Mouse (Mus musculus) left cerebral cortex, postnatal 14 days (tissue): ENCODE measurements around the gene Piezo1. TPM values are rescaled to one million over a fixed set of nuclear protein-coding genes. Genes with fewer than 3 reads are reported as not detected.
"Not testable (repeated sequence)": the region's sequence is repeated elsewhere in the genome, so short reads cannot be mapped to it uniquely, and the experiment has no call there.

Experiments
- DNase-seq, 2 experiments: peaks; one replicate each; pipeline ENCODE4 v3.0.0; 2021 to 2022; ENCODE audit warnings: low spot score in 2 of 2, mixed read lengths in 1 of 2
- intact Hi-C: fragments of 180-260 bp; cut with DNase I; formaldehyde crosslinking; loops from one replicate; pipeline ENCODE4 v1.15.1; 2025
- long read RNA-seq, 2 experiments: library from polyadenylated mRNA; stranded (forward); transcript quantifications; one replicate each; pipeline ENCODE4 v2.0.0; 2021
- total RNA-seq, 2 experiments: library from RNA; stranded (reverse); gene quantifications; 2 replicates each; pipeline ENCODE4 v1.2.3; 2021

The Piezo1 gene
- 10 to 100 TPM; 10.1 to 12.2 TPM for total RNA-seq
- long read RNA-seq, experiment 1, partial matches to known transcripts, result 4 of 4 reads
- long read RNA-seq, experiment 1, other reads (novel, unspliced or antisense), result 0 of 4 reads
- long read RNA-seq, experiment 2, partial matches to known transcripts, result 3 of 3 reads
- long read RNA-seq, experiment 2, other reads (novel, unspliced or antisense), result 0 of 3 reads

- intact Hi-C loops, result loop anchor here (1.0 kb wide), 1 partner anchor 50 kb away; no protein-coding TSS in a partner anchor
- peak; percentile 80 to 86 for DNase-seq
Measured at GRCm38 (mm10) chr8:122551265-122552051, at the start of gene Piezo1. Piezo1 (minus strand) TSS chr8:122551329.

DNA sequence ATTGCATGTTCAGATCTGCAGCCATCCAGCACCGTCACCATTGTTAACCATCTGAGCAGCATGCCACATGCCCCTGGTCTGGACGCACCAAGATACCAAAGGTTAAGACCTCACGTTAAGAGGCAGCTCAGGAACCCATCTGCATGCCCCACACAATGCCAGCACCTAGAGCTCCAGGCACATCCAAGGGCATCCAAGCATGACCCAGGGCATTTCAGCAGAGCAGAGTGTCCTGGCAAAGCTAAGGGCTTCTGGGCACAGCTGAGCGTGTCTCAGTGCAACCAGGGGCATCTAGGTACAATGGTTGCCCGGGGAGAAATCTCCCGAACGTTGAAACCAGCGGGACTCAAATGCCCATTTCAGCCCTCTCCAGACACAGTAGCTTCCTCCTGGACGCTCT, 49.5 kb upstream of the Piezo1 start:
- intact Hi-C loops, result no loop called here
- no peak for DNase-seq

DNA sequence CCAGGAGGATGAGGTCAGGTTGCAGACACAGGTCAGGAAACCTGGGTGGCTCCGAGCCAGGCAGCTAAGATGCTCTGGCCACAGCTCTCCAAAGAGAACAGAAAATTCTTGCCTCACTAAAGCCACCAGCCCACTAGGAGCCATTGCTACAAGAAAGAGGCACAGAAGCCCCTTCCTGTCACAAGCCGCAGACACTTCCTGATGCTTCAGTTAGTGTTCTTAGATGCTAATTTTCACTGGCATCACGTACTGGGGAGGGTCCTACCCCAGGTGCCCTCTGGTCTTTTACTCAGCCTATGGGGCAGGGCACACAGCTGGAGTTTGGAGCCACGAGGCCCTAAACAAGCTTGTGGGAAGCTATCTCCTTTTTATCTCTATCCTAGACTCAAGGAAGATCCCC, 44.9 kb upstream of the Piezo1 start:
- DNase-seq, result no peak
- intact Hi-C loops, result no loop called here

- DNase-seq, result no peak
- intact Hi-C loops, result no loop called here
Measured at GRCm38 (mm10) chr8:122593783-122594507, 42.8 kb upstream of the Piezo1 start.

- no peak for DNase-seq
- intact Hi-C loops, result no loop called here
Measured at GRCm38 (mm10) chr8:122593240-122593639, 42.1 kb upstream of the Piezo1 start.

DNA sequence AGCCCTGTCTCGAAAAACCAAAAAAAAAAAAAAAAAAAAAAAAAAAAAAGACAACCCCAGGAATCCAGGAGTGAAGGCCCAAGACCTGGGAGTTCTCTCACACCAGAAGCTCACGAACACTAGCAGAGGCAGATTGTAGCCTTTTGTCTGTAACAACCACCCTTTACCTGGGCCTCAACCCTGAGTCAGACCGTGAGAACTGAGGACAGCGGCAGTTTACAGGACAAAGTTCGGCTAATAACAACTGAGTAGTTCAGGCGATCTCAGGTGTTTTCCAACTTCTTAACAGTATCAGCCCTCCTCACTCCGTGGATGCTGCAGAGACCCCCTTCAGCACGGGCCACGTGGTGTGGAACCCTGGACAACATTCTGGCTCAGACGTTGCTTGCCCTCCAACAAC, 35.6 kb upstream of the Piezo1 start:
- DNase-seq, result no peak
- intact Hi-C loops, result no loop called here

DNA sequence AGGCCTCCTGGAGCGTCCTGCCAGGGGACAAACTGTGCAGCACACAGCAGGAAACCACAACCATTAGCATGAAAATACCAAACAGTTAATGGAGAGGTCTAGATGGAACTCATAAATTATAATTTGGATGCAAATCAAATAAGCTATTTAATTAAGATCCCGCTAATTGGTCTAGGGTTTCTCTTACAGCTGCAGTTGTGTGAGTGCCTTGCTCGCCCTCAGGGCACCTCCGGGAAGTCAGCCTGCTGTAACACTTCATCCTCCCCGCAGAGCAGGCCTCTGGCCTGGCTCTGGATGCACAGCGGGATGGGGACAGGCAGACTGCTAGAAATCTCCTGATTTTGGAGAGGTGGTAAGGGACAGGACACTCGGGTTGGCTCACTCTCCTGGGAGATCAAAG, 35.0 kb upstream of the Piezo1 start:
- no peak for DNase-seq
- intact Hi-C loops, result no loop called here

DNA sequence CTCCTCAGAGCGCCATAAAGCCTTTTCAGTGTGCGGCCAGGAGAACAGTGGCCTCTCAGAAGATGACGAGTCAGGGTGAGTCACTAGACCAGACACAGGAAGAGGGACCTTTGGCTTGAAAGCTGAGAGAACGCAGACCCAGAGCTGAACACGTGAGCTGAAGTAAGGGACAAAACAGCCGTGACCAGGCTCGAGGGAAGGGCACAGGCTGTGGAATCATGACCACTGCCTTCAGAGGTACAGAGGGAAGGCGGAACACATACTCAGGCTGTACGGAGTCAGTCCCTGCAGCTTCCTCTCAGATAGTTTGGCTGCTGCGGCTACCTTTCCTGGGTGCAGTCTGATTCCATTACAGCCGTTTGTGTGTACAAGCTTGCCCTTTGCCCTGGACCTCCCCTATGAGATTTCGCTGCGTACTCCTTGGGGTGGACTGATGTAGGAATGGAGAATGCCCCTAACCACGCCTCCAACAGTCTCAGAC, 34.3 kb upstream of the Piezo1 start:
- intact Hi-C loops, result no loop called here
- DNase-seq, result no peak

- intact Hi-C loops, result no loop called here
- DNase-seq, result no peak
Measured at GRCm38 (mm10) chr8:122584981-122585380, 33.9 kb upstream of the Piezo1 start.

GRCm38 (mm10) chr8:122580926-122581325, 29.8 kb upstream of the Piezo1 start:
- intact Hi-C loops, result no loop called here
- DNase-seq, result no peak

- no peak for DNase-seq
- intact Hi-C loops, result no loop called here
Measured at GRCm38 (mm10) chr8:122579196-122579595, 28.1 kb upstream of the Piezo1 start.

GRCm38 (mm10) chr8:122577116-122577515, 26.0 kb upstream of the Piezo1 start:
- intact Hi-C loops, result no loop called here
- DNase-seq, result no peak

DNA sequence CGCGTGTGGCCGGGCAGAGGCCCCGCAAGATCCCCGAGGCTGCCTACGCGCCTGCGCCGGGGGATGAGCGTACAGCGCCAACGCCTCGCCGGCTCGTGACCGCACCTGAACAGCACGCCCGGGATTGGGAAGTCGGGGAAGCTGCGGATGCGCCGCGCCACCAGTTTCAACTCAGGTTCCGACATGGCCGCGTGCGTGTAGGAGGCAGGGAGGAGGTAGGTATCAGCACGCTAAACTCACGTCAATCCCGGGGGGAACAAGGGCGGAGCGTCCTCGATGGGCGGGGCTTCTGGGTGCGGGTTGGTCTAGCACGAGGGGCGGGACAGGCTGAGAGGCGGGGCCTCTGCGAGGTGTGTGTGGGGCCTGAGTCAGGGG, 25.5 kb upstream of the Piezo1 start, which contains the start of gene Aprt:
TSS of gene Aprt (minus strand) at position 262 of the 375 bp plus-strand sequence.
- intact Hi-C loops, result no loop called here

GRCm38 (mm10) chr8:122575735-122576647, 24.9 kb upstream of the Piezo1 start:
- intact Hi-C loops, result no loop called here
- no peak for DNase-seq

More for the DNA sequence above, 25.5 kb upstream of the Piezo1 start, which contains the start of gene Aprt:
- peak; percentile 91 to 94 for DNase-seq

DNA sequence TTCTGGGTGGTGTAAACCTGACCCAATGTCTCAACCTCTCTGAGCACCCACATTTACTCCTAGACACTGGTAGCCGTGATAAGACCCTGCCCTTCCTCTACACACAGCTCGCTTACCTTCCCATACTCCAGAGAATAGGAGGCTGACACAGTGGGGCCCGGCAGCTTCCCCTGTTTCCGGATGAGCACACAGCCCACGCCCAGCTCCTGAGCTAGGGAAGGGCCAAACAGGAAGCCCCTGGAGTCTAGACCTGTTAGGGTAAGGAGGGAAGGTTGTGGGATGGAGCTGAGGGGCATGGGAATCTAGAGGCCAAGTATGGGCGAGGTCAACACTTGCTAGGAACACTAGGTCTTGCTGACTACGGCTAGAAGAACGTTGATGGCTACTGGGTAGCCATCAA, 24.2 kb upstream of the Piezo1 start:
- intact Hi-C loops, result no loop called here
- DNase-seq, result no peak

DNA sequence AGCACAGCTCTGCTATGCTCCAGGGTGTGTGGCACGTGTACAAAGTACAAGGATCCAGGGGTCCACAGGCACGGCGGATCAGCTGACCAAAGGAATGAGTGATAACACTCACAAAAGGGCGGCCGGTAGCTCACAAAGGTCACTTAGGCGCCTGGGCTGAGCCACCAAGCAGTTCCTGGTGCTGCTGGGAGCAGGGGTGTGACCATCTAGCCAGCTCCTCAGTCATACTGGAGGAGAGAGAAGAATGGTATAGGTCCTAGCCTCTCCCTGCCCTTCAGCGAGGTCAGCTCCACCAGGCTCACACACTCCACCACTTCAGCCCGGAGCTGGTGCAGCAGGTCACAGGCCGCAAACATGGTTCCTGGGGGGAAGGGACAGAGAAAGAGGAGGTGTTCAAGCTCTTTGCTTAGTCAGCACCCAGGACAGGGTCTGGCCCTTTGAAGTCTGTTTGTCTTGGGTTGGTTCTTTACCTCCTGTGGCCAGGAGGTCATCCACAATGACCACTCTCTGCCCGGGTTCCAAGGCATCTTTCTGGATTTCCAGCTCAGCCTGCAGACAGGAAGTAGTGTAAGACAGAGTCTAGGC, 23.6 kb upstream of the Piezo1 start:
- DNase-seq, result no peak
- intact Hi-C loops, result no loop called here

DNA sequence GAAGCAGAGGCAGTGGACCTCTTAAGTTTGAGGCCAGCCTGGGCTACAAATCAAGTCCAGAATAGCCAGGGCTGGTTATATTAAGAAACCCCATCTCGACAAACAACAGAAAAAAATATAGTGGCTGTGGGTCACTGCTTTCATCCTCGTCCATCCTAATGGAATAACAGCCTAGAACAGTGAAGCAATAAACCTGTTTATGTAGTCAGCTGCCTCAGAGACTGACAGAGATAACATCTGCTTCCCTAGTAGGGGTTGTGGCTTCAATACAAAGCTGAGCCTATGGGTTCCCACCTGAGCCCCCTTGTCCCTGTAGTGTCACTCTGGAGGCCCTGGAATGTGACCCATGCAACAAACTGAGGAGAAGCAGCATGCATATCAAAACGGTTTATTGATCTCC, 23.1 kb upstream of the Piezo1 start:
- intact Hi-C loops, result no loop called here
- DNase-seq, result no peak

- no peak for DNase-seq
- intact Hi-C loops, result no loop called here
Measured at GRCm38 (mm10) chr8:122573577-122573976, 22.4 kb upstream of the Piezo1 start.

- intact Hi-C loops, DNase-seq: not testable (repeated sequence)
Measured at GRCm38 (mm10) chr8:122573176-122573575, 22.0 kb upstream of the Piezo1 start.
